Mouse (Mus musculus): Measurements from ENCODE around the gene Trpc4. TPM values are rescaled to one million over a fixed set of nuclear protein-coding genes. Genes with fewer than 3 reads are reported as not detected.

Gene Trpc4
- 0.62 and 1.1 TPM in 2 replicates for polyA plus RNA-seq (2015; fragmentation: Nextera tagmentation; extraction: Ambion mirVana)

- peak within 1 kb of the TSS; percentile 50 for H3K4me3 ChIP-seq (replicated peaks)
- H3K4me1 ChIP-seq, result peaks cover 25% of the 10 kb centered on the region
- peaks cover 39% of the 10 kb centered on the region for H3K27me3 ChIP-seq
- peak; percentile 70 for ATAC-seq (replicated peaks; ENCODE audit: low FRiP score)
- H3K27ac ChIP-seq, result no peak within 1 kb of the TSS
- 0% methylated on average over 35 of the region's 36 CpGs for WGBS
- H3K9me3 ChIP-seq (replicated peaks), result no peaks in the 10 kb centered on the region
- peak within 1 kb of the TSS; percentile 95 for H3K4me2 ChIP-seq
- peak within 1 kb of the TSS; percentile 36 for H3K9ac ChIP-seq
- H3K36me3 ChIP-seq, result no peaks in the 10 kb centered on the region
Observed at GRCm38 (mm10) chr3:54155639-54156315, at the start of gene Trpc4. Gene Trpc4, plus strand, starts transcription at chr3:54156035.

- no peak overlapping the region for H3K4me2 ChIP-seq
- H3K9ac ChIP-seq, result no peak overlapping the region
- no peaks in the 10 kb centered on the region for H3K4me1 ChIP-seq
- H3K27ac ChIP-seq, result no peak overlapping the region
- H3K9me3 ChIP-seq (replicated peaks), result no peaks in the 10 kb centered on the region
- no peaks in the 10 kb centered on the region for H3K36me3 ChIP-seq
- no peak overlapping the region for H3K4me3 ChIP-seq (replicated peaks)
- ATAC-seq (replicated peaks; ENCODE audit: low FRiP score), result no peak
- H3K27me3 ChIP-seq, result no peaks in the 10 kb centered on the region
- 82% methylated on average over 9 of the region's 9 CpGs for whole genome bisulfite sequencing
Observed at GRCm38 (mm10) chr3:54111489-54111888, 44.3 kb upstream of the Trpc4 start.

GRCm38 (mm10) chr3:54135376-54135775, 20.5 kb upstream of the Trpc4 start:
- Histone ChIP-seq H3K4me1 (no peaks in the 10 kb centered on the region), H3K9me3 (replicated peaks) (no peaks in the 10 kb centered on the region), H3K4me2 (no peak overlapping the region), H3K27me3 (no peaks in the 10 kb centered on the region), H3K4me3 (replicated peaks) (no peak overlapping the region), H3K36me3 (no peaks in the 10 kb centered on the region), H3K9ac (no peak overlapping the region), H3K27ac (no peak overlapping the region)
- WGBS, result 56% methylated on average over 5 of the region's 5 CpGs
- ATAC-seq (replicated peaks; ENCODE audit: low FRiP score), result no peak

- Histone ChIP-seq H3K4me3 (replicated peaks) (no peak overlapping the region), H3K27ac (no peak overlapping the region), H3K9ac (no peak overlapping the region), H3K27me3 (no peaks in the 10 kb centered on the region), H3K9me3 (replicated peaks) (no peaks in the 10 kb centered on the region), H3K4me2 (no peak overlapping the region), H3K36me3 (no peaks in the 10 kb centered on the region), H3K4me1 (no peaks in the 10 kb centered on the region)
- no peak for ATAC-seq (replicated peaks; ENCODE audit: low FRiP score)
- WGBS, result 79% methylated on average over 2 of the region's 2 CpGs
Observed at GRCm38 (mm10) chr3:54141376-54141775, 14.5 kb upstream of the Trpc4 start.

GRCm38 (mm10) chr3:54154844-54155638, 794 bp upstream of the Trpc4 start:
- no peak overlapping the region for H3K9ac ChIP-seq
- no peaks in the 10 kb centered on the region for H3K9me3 ChIP-seq (replicated peaks)
- WGBS, result 3% methylated on average over 16 of the region's 16 CpGs
- peaks cover 25% of the 10 kb centered on the region for H3K4me1 ChIP-seq
- no peak overlapping the region for H3K27ac ChIP-seq
- H3K27me3 ChIP-seq, result peaks cover 39% of the 10 kb centered on the region
- H3K36me3 ChIP-seq, result no peaks in the 10 kb centered on the region
- peak overlapping the region; percentile 95 for H3K4me2 ChIP-seq
- H3K4me3 ChIP-seq (replicated peaks), result peak overlapping the region; percentile 50
- ATAC-seq (replicated peaks; ENCODE audit: low FRiP score), result peak; percentile 89

GRCm38 (mm10) chr3:54156316-54157000, 623 bp downstream of the Trpc4 start:
- Histone ChIP-seq H3K4me3 (replicated peaks) (peak overlapping the region; percentile 50), H3K9ac (peak overlapping the region; percentile 36), H3K27me3 (peaks cover 39% of the 10 kb centered on the region), H3K4me1 (peaks cover 25% of the 10 kb centered on the region), H3K4me2 (peak overlapping the region; percentile 95), H3K9me3 (replicated peaks) (no peaks in the 10 kb centered on the region), H3K36me3 (no peaks in the 10 kb centered on the region), H3K27ac (no peak overlapping the region)
- no peak for ATAC-seq (replicated peaks; ENCODE audit: low FRiP score)
- WGBS, result under 1% methylated on average over 28 of the region's 28 CpGs

- ATAC-seq (replicated peaks; ENCODE audit: low FRiP score), result no peak
- Histone ChIP-seq H3K4me1 (no peaks in the 10 kb centered on the region), H3K9ac (no peak overlapping the region), H3K27me3 (no peaks in the 10 kb centered on the region), H3K36me3 (no peaks in the 10 kb centered on the region), H3K4me3 (replicated peaks) (no peak overlapping the region), H3K4me2 (no peak overlapping the region), H3K27ac (no peak overlapping the region), H3K9me3 (replicated peaks) (no peaks in the 10 kb centered on the region)
Observed at GRCm38 (mm10) chr3:54170701-54171100, 14.9 kb downstream of the Trpc4 start.

- no peak for ATAC-seq (replicated peaks; ENCODE audit: low FRiP score)
- no peak overlapping the region for H3K27ac ChIP-seq
- no peaks in the 10 kb centered on the region for H3K9me3 ChIP-seq (replicated peaks)
- no peaks in the 10 kb centered on the region for H3K4me1 ChIP-seq
- no peak overlapping the region for H3K9ac ChIP-seq
- WGBS, result 75% methylated on average over 1 of the region's 1 CpGs
- no peaks in the 10 kb centered on the region for H3K27me3 ChIP-seq
- no peaks in the 10 kb centered on the region for H3K36me3 ChIP-seq
- H3K4me2 ChIP-seq, result no peak overlapping the region
- H3K4me3 ChIP-seq (replicated peaks), result no peak overlapping the region
Observed at GRCm38 (mm10) chr3:54177296-54177695, 21.5 kb downstream of the Trpc4 start.

GRCm38 (mm10) chr3:54190932-54191668, 35.3 kb downstream of the Trpc4 start:
- Histone ChIP-seq H3K4me3 (replicated peaks) (no peak overlapping the region), H3K36me3 (no peaks in the 10 kb centered on the region), H3K4me1 (no peaks in the 10 kb centered on the region), H3K9me3 (replicated peaks) (no peaks in the 10 kb centered on the region), H3K4me2 (no peak overlapping the region), H3K27ac (no peak overlapping the region), H3K27me3 (no peaks in the 10 kb centered on the region), H3K9ac (no peak overlapping the region)
- ATAC-seq (replicated peaks; ENCODE audit: low FRiP score), result no peak
- WGBS, result 80% methylated on average over 6 of the region's 6 CpGs

GRCm38 (mm10) chr3:54201231-54201630, 45.4 kb downstream of the Trpc4 start:
- no peak for ATAC-seq (replicated peaks; ENCODE audit: low FRiP score)

GRCm38 (mm10) chr3:54204386-54204785, 48.6 kb downstream of the Trpc4 start:
- H3K27ac ChIP-seq, result no peak overlapping the region
- H3K36me3 ChIP-seq, result no peaks in the 10 kb centered on the region
- no peaks in the 10 kb centered on the region for H3K27me3 ChIP-seq
- ATAC-seq (replicated peaks; ENCODE audit: low FRiP score), result no peak
- no peaks in the 10 kb centered on the region for H3K4me1 ChIP-seq
- 61% methylated on average over 5 of the region's 5 CpGs for WGBS
- H3K4me2 ChIP-seq, result no peak overlapping the region
- H3K4me3 ChIP-seq (replicated peaks), result no peak overlapping the region
- H3K9me3 ChIP-seq (replicated peaks), result no peaks in the 10 kb centered on the region
- H3K9ac ChIP-seq, result no peak overlapping the region

More at GRCm38 (mm10) chr3:54201231-54201630, 45.4 kb downstream of the Trpc4 start:
- Histone ChIP-seq H3K4me2 (no peak overlapping the region), H3K4me1 (no peaks in the 10 kb centered on the region), H3K4me3 (replicated peaks) (no peak overlapping the region), H3K36me3 (no peaks in the 10 kb centered on the region), H3K9ac (no peak overlapping the region), H3K27me3 (no peaks in the 10 kb centered on the region), H3K9me3 (replicated peaks) (no peaks in the 10 kb centered on the region), H3K27ac (no peak overlapping the region)
- WGBS, result 87% methylated on average over 5 of the region's 5 CpGs
